Mouse (Mus musculus): ENCODE measurements at regions not wholly inside any gene's neighbourhood (a gene's known extent, or its start where the extent isn't known, plus 50 kb on each side); places are given as distances from the start of the nearest gene placed in this dataset.

DNA sequence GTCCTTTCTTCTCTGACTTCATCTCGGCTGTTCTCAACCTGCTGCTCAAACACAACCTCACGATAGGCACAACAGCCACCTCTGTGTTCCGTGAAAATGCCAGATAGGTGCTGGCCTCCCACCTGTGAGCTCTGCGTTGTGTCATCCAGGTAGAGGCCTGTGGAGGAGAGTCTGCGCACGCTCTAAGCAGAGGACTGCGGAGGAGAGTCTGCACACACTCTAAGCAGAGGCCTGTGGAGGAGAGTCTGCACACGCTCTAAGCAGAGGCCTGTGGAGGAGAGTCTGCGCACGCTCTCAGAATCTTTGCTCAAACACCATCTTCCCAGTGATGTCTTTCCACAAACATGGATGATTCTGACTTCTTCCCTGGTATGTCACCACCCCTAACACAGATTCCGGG, 117.5 kb upstream of the Gcfc2 start:
- TF ChIP-seq CTCF (IDR thresholded peaks at IDR 0.05; ENCODE audit: low read depth) (no peak), EP300 (IDR thresholded peaks at IDR 0.05; ENCODE audit: low read depth) (no peak)

Measured in heart, postnatal 0 days (tissue).